Mouse (Mus musculus): ENCODE measurements around the gene Ly6g. TPM values are rescaled to one million over a fixed set of nuclear protein-coding genes. Genes with fewer than 3 reads are reported as not detected.
"Not testable (repeated sequence)": the region's sequence is repeated elsewhere in the genome, so short reads cannot be mapped to it uniquely, and the experiment has no call there.

Ly6g gene
- not detected in 2 replicates for polyA plus RNA-seq (2012; ENCODE audit: insufficient read depth, low replicate concordance)

DNA sequence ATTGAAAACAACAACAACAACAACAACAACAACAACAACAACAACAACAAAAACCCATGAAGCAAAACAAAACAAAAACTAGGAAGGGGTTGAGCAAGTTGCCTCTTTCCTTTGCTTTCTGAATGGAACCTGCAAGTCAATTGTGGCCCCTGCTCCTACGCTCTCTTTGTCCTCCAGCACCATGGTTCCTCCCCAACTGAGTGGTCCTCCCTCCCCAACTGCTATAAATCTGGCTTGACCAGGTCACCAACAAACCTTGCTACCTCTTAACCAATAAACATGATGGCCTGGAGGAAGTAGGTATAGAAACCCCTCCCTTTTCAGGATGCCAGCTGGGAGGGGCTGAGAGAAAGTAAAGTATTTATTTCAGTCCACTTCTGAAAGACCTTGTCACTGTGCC is at the start of gene Ly6g:
Ly6g (plus strand) TSS at position 301 of the 400 bp plus-strand sequence.
- no peaks in the 10 kb centered on the region for H3K36me3 ChIP-seq (replicated peaks; ENCODE audit: low read length)
- H3K27me3 ChIP-seq (replicated peaks), result no peaks in the 10 kb centered on the region
- H3K9me3 ChIP-seq, result peaks cover 8% of the 10 kb centered on the region; the same call in 1 of the 2 replicates
- no peaks in the 10 kb centered on the region for H3K4me1 ChIP-seq
- TF ChIP-seq FLI1 (IDR thresholded peaks at IDR 0.05; ENCODE audit: low read length), result no peak
- no peak for TF ChIP-seq GATA1 (IDR thresholded peaks at IDR 0.05; ENCODE audit: borderline replicate concordance, low read length)
- H3K4me3 ChIP-seq (replicated peaks), result no peak within 1 kb of the TSS

DNA sequence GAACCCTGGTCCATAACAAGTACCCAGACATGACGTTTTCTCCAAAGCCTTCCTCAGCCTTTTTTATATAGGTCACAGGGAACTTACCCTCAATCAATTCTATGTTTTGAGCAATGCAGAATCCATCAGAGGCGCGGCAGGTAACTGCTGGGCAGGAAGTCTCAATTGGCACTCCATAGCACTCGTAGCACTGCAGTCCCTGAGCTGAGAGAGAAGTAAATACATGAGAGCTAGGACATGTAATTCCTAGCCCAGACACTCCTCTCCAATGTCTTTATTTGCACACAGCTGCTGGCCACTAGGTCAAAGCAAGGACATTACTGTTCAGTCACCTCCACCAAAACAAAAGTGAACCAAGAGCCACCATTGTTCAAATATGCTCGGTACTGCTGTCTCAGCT is 44.6 kb upstream of the Ly6g start:
- not testable (repeated sequence) for H3K4me1 ChIP-seq; H3K36me3 ChIP-seq (replicated peaks; ENCODE audit: low read length); H3K4me3 ChIP-seq (replicated peaks); H3K9me3 ChIP-seq; H3K27me3 ChIP-seq (replicated peaks)

DNA sequence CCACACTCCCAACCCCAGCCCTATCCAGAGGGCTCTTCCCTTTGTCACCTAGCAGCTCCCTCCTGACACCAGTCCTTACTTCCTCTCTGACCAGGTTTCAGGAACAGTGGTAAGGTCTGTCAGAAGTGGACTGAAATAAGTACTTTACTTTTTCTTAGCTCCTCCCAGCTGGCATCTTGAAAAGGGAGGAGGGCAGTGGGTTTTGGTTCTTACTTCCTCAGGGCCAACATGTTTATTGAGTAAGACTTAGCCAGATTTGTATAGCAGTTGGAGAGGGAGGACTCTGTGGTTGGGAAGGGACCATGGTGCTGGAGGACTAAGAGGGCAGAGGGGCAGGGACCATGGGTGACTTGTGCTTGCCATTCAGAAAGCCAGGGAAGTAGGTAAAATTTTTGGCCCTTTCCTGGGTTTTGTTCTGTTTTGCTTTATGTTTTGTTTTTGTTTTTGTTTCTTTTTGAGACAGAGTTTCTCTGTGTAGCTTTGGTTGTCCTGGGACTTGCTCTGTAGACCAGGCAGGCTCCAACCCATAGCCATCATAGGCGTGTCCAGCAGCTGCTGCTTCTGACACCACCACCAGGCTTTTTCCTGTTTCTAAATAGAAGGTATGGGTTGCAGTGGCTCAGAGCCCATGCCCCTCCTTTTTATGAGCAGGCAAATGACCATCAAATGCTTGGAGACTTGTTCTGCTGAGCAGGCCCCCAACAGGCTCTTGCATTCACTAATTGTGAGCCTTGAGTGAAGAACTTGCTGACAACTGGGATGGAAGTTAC is 43.0 kb upstream of the Ly6g start, which contains the start of gene Ly6c2:
Ly6c2 (minus strand) TSS at position 110 of the 770 bp plus-strand sequence.
- H3K9me3 ChIP-seq; H3K4me1 ChIP-seq; H3K36me3 ChIP-seq (replicated peaks; ENCODE audit: low read length); H3K27me3 ChIP-seq (replicated peaks); H3K4me3 ChIP-seq (replicated peaks): not testable (repeated sequence)

DNA sequence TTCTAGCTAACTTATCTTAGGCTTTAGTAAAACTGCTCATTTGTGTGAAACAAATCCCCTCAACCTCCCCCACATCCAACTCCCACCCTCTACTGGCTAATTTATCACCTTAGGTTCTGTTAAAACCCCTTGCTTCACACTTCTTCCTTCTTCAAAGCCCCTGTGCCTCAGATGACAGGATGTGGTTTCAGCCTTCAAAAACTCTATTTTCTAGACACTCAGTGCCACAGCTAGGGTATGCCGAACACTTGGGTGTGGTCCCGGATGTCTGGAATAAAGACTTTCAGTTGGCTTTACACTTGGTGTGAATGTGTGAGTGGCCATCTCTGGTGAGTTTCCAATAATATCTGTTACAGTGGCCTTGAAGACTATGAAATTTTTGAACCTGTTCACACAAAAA is 38.5 kb upstream of the Ly6g start:
- Histone ChIP-seq H3K36me3 (replicated peaks; ENCODE audit: low read length) (no peaks in the 10 kb centered on the region), H3K4me1 (no peaks in the 10 kb centered on the region)
- TF ChIP-seq FLI1 (IDR thresholded peaks at IDR 0.05; ENCODE audit: low read length), result no peak
- no peak for TF ChIP-seq GATA1 (IDR thresholded peaks at IDR 0.05; ENCODE audit: borderline replicate concordance, low read length)

DNA sequence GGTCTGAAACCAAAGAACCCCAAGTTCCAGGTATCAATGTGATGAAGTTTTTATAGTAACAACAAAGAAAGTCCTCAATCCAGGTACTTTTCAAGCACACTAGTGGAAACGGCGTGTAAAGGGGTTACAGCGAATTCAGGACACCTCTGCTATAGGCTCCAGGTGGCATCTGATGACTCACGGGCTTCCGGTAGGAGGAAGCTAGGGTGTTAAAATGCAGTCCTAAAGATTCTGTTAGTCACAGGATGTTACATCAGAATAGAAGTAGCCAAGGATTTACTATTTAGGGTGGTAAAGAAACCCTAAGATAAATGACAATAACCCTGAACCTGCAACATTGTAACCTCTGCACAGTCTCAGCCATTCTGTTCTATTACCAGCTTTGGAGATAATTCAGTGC is 37.6 kb upstream of the Ly6g start:
- H3K27me3 ChIP-seq (replicated peaks); H3K9me3 ChIP-seq; H3K36me3 ChIP-seq (replicated peaks; ENCODE audit: low read length); H3K4me3 ChIP-seq (replicated peaks); H3K4me1 ChIP-seq: not testable (repeated sequence)

More for the DNA sequence above, 38.5 kb upstream of the Ly6g start:
- Histone ChIP-seq H3K27me3 (replicated peaks) (no peaks in the 10 kb centered on the region), H3K4me3 (replicated peaks) (no peak overlapping the region), H3K9me3 (no peaks in the 10 kb centered on the region)

DNA sequence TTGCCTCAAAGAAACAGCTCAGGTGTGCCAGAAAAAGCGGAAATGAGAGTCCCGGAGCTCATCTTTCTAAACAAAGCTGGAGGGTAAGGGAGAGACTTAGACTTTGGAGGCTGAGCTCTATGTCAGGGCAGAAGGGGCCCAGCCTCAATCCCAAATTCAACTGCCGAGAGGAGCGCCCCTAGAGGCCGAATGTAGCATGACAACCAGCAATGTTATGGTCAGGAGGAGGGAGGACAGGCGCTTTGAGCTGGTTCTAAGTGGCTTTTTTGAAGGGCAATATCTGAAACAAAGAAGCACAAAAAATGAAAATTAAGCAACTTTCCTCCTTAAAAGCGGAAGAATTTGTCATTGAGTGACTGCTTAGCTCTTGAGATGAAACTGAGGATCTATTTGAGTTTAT is 36.3 kb upstream of the Ly6g start:
- not testable (repeated sequence) for H3K9me3 ChIP-seq; H3K4me3 ChIP-seq (replicated peaks); H3K36me3 ChIP-seq (replicated peaks; ENCODE audit: low read length); H3K27me3 ChIP-seq (replicated peaks); H3K4me1 ChIP-seq

DNA sequence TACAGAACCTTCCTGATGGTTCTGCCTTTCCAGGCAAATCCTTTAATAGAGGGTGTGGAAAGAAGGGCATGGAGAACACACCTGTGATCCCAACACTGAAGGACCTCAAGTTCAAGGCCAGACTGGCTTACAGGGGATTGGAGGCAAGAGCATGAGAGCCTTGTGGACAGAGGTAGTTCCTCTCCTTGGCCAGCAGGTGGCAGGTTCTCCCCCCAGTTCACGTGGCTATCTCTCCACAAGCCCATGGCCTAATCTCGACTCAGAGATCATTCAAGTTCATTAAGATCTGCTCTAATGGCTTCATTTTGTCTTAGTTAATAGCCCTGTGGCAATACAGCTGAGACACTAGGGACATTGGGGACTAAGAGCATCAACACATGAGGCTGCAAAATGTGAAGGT is 35.0 kb upstream of the Ly6g start:
- no peaks in the 10 kb centered on the region for H3K4me1 ChIP-seq
- no peak overlapping the region for H3K4me3 ChIP-seq (replicated peaks)
- H3K9me3 ChIP-seq, result no peaks in the 10 kb centered on the region
- TF ChIP-seq FLI1 (IDR thresholded peaks at IDR 0.05; ENCODE audit: low read length) (no peak), GATA1 (IDR thresholded peaks at IDR 0.05; ENCODE audit: borderline replicate concordance, low read length) (no peak)
- H3K36me3 ChIP-seq (replicated peaks; ENCODE audit: low read length), result no peaks in the 10 kb centered on the region
- H3K27me3 ChIP-seq (replicated peaks), result peaks cover 2% of the 10 kb centered on the region

DNA sequence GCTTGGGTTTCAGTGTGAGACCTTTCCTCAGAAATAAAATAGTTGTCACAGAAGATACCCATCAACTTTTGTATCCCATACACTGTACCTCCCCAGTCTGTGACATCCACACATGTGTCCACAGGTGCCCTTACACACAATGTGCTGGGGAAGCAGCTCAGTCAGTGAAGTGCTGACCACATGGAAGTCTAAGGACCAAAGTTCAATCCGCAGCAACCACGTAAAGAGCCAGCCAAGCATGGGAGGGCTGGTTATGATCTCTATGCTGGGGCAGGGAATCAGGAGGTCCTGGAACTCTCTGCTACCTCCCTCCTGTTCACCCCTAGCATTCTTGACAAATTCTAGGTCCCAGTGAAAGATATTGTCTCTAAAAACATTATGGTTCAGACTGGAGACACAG is 22.7 kb upstream of the Ly6g start:
- H3K4me3 ChIP-seq (replicated peaks); H3K36me3 ChIP-seq (replicated peaks; ENCODE audit: low read length); H3K9me3 ChIP-seq; H3K4me1 ChIP-seq; H3K27me3 ChIP-seq (replicated peaks): not testable (repeated sequence)

DNA sequence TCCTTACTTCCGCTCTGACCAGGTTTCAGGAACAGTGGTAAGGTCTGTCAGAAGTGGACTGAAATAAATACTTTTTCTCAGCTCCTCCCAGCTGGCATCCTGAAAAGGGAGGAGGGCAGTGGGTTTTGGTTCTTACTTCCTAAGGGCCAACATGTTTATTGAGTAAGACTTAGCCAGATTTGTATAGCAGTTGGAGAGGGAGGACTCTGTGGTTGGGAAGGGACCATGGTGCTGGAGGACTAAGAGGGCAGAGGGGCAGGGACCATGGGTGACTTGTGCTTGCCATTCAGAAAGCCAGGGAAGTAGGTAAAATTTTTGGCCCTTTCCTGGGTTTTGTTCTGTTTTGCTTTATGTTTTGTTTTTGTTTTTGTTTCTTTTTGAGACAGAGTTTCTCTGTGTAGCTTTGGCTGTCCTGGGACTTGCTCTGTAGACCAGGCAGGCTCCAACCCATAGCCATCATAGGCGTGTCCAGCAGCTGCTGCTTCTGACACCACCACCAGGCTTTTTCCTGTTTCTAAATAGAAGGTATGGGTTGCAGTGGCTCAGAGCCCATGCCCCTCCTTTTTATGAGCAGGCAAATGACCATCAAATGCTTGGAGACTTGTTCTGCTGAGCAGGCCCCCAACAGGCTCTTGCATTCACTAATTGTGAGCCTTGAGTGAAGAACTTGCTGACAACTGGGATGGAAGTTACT is 19.8 kb upstream of the Ly6g start:
- H3K27me3 ChIP-seq (replicated peaks); H3K36me3 ChIP-seq (replicated peaks; ENCODE audit: low read length); H3K9me3 ChIP-seq; H3K4me3 ChIP-seq (replicated peaks); H3K4me1 ChIP-seq: not testable (repeated sequence)

DNA sequence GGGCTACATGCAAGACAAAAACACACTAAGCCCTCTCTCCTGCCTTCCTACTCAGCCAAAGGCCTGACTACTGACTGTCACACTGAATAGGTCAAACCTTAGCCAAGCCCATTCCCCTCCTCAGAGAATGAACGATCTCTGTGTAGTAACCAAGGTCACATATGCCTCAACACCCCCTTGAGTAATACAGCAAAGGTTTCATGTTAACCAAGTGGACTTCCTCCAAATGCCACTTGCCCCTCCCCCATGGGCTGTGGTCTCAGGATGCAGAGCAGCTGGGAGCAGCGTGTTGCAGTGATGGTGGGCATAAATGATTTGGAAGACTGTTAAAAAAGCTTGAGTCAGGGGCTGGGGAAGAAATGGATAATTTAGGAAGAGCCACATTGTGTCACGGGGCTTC is 17.3 kb upstream of the Ly6g start:
- not testable (repeated sequence) for H3K27me3 ChIP-seq (replicated peaks); H3K4me1 ChIP-seq; H3K4me3 ChIP-seq (replicated peaks)

DNA sequence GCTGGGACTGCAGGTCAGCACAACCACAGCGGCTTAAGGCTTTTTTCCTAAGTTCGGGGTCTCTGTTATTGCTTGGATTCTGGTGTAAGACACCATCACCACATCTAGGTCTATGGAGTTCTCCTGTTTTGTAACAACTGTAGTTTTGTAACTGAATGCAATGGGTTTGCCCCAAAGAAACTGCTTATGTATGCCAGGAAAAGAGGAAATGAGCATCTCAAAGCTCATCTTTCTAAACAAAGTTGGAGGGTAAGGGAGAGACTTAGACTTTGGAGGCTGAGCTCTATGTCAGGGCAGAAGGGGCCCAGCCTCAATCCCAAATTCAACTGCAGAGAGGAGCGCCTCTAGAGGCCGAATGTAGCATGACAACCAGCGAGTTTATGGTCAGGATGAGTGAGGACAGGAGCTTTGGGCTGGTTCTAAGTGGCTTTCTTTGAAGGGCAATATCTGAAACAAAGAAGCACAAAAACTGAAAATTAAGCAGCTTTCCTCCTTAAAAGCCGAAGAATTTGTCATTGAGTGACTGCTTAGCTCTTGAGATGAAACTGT is 13.2 kb upstream of the Ly6g start:
- H3K4me1 ChIP-seq; H3K27me3 ChIP-seq (replicated peaks); H3K9me3 ChIP-seq; H3K4me3 ChIP-seq (replicated peaks); H3K36me3 ChIP-seq (replicated peaks; ENCODE audit: low read length): not testable (repeated sequence)

More for the DNA sequence above, 17.3 kb upstream of the Ly6g start:
- not testable (repeated sequence) for H3K36me3 ChIP-seq (replicated peaks; ENCODE audit: low read length); H3K9me3 ChIP-seq
